Mouse (Mus musculus) layer of hippocampus, adult 18-20 months (tissue): ENCODE measurements around the gene Ddx58. TPM values are rescaled to one million over a fixed set of nuclear protein-coding genes. Genes with fewer than 3 reads are reported as not detected.
A peak's percentile ranks its signal among the peaks of the same experiment; 100 is the strongest.

ENCODE experiments used
- DNase-seq, 2 experiments: peaks; one replicate each; pipeline ENCODE4 v3.0.0; 2022; ENCODE audit warnings: low spot score in 2 of 2
- total RNA-seq, 2 experiments: library from RNA; stranded (reverse); gene quantifications; 2 replicates each; pipeline ENCODE4 v1.2.3; 2021

The Ddx58 gene
- total RNA-seq, 2 experiments from 2014 or later: 3.2 to 4.2 TPM

DNA sequence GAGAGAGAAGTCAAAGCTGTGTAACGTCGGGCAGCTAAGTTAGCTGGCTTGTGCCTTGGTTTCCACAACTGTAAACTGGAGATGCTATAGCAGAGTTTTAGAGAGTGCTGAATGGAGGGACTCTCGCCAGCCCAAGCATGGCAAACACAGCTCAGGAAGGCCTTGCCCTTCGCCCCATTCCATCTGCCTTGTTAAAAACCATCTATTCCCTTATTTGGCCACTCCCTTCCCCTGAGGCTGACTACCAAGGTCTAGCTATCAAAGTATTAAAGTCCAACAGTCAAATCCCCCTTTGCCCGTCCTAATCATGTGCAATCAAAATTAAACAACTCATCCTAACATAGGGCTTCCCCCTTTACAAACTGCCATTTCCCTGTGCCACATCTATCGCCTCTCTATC lies 55.8 kb downstream of the Ddx58 start:
- DNase-seq: no peak

DNA sequence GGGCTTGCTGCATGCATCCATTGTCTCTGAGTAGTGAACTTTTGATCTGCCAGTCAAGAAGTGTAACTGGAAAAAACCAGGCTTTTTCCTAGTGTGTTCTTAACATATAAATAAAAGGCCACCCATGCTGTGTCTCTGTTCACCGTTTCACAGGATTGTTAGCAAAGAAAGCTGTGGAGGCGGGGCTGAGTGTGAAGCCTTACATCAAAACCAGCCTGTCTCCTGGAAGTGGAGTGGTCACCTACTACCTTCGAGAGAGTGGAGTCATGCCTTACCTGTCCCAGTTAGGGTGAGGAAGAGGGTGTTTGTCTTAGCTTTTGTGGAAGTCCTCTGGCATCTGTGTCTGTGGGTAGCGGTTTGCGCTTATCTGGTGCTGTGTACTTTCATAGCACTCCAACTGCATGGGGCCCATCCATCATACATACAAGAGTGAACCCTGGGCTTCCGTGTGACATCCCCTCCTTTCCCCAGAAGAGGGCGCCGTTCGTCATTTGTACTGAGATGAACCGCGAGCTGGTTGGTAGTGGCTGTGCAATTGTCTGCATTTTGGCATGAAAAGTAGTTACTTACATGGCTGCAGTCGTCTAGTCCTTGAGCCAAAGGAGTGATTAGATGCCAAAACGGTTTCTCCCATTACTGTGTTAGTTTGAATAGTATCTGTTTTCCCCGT lies 56.8 kb downstream of the Ddx58 start:
- DNase-seq: peak; percentile 44 to 82

DNA sequence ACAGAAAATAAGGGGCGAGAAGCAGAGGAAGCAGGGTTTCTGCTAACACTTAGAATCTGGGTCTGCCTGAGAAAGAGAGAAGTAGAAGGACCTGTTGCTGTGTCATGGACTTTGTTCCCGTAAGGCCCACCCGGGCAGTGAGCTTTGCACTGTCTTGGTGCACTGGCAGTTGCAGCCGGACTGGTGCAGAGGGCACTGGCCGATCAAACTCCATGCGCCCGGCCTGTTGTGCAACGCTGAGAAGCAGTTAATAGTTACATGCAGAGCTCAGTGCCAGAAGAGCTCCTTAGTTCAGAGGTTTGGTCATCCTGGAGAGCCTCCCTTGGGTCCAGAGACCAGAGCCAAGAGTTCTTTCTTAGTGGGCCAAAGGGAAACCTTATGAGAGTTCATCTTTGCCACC lies 57.9 kb downstream of the Ddx58 start:
- DNase-seq: no peak

DNA sequence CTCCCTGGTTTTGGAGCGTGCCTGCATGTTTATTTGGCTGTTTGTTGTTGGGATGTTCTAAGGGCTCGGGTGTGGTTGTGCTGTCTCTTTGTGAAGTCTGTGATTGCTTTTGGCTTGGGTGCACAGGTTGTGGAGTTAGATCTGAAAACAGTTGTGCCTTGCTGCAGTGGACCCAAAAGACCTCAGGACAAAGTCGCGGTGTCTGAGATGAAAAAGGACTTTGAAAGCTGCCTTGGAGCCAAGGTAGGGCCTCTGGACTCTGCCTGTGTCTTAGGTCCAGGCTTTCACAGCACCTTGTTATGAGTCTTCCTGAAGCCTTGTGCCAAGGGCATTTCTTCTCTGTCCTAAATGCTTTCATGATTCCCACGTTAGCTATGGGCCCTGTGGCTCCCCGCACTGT lies 59.6 kb downstream of the Ddx58 start:
- no peak for DNase-seq

DNA sequence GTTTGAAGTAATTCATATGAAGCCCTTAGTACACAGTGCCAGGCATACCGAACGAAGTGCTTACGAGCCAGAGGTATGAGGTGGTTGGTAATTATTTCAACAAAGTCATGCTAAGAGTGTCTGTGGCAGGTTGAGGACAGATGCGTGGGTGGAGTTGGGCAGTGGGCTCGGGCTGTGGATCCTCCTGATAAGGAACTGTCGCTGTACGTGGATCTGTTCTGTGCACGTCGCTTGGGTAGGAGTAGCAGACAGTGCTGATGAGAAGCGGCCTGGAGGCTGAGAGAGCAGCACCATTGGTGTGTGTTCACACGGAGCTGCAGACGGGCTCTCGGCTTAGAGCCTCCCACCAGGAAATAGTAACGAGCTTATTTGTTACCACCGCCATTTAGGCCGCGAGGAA lies 61.0 kb downstream of the Ddx58 start:
- DNase-seq: no peak

GRCm38 (mm10) chr4:40174321-40174720 lies 65.3 kb downstream of the Ddx58 start:
- DNase-seq: no peak

DNA sequence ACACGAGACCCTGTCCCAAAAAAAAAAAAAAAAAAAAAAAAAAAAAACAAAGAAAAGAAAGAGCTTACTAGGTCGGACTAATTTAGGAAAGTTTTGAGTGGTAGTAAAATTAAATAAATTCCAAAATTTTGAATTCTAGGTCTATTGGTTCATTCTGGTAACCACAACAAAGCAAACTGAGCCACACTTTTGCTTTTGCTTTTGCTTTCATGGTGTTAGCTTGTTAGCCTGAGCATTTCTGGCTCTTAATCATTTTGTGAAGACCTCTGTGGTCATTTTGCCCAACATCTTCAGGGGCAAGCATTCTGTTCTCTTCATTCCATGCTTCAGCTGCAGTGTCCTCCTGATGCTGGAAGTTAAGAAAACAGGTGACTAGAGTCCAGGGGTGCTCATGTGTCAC lies 67.3 kb downstream of the Ddx58 start:
- no peak for DNase-seq

GRCm38 (mm10) chr4:40171477-40171876 lies 68.2 kb downstream of the Ddx58 start:
- DNase-seq: no peak

GRCm38 (mm10) chr4:40163646-40164045 lies 76.0 kb downstream of the Ddx58 start:
- no peak for DNase-seq

- no peak for DNase-seq
Measured at GRCm38 (mm10) chr4:40160591-40161434, 78.8 kb downstream of the Ddx58 start.

GRCm38 (mm10) chr4:40158224-40158540 lies 81.4 kb downstream of the Ddx58 start:
- no peak for DNase-seq

DNA sequence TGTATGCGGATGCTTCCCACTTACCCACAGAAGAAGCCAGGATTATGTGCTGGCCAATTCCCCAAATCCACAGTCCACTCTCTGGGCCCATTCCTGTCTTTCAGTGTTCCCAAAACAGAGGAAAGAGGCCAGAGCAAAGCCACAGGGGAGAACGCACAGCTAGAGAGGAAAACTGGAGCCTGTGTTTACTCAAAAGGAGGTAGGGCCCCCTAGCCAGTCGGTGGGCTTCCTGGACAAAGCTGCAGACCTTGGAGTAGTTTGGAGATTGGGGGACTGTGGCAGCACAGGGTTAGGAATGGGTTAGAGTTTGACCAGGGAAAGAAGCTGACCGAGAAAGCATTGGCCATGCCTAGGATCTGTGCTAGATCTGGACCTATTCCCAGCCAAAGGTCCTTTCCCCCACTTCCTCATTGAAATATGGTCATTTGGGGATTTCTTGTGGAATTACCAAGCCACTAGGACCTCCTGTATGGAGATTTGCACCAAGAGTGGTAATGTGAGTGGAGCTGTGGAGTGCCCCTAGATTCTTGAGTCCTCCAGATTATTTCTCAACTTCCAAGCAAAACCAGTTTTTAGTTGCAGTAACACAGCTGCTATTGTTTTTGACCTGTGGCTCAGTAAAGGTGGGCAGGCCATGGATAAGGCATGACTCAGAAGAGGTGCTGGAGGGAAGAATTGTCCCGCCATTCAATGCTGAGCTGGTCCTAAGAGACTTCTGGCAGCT lies 82.0 kb downstream of the Ddx58 start:
- no peak for DNase-seq

DNA sequence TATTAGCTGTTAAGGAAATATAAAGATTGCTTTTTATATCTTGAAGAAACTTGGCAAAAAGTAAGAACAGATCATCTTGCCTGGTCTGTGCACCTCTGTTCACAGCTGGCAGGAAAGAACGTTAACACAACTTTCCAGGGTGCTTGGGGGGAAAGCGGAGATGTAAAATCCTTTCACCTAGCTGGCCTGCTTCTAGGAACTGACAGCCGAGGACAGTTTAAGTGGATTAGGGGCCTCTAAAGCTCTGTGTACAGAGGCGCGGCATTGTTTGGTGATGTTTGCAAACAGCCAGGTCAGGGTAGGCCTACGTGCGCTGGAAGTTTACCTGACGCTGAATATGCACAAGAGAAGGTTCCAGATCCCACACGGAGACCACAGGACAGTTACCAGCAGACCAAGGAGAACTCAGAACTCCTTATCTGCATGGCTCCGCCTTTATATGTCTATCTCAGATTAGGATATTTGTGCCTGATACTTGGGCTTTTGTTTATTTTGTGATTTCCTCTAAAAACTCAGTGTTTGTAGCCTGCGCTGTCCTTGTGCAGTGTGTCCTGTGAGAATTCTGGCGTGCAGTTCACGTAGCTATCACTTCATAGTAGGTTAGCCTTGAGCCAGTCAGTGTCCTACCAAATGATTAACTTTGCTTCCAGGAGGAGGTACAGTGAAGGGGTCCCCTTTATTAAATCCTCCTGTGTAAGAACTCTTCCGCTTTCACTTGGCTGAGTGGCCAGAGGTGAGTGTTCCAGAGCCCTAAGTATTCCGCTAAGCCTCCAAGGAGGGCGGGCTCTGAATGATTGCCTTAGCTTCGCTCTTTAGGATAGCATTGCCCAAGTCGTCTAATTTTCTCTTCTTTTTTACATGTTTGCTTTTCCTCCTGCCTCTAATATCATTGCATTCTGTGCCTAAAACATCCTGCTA lies 82.8 kb downstream of the Ddx58 start:
- no peak for DNase-seq

DNA sequence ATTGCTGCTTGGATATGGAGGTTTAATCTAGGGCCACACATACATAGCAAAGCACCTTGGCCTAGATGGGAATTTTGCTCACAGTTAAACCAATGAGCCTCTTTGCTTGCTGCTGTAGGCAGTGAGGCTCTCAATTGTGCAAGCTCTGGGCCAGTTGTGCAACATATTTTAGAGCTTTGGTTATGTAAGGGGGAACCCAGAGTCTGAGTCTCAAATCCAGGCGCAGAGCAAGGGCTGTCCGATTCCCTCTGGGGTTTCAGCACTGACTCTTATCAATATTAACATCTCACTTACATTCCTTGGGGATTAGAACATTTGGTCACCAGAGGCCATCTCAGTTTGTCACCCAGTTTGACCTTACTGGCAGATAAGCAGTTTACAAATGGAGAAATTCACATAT lies 83.5 kb downstream of the Ddx58 start:
- peak in 1 of 2 experiments; percentile 21 for DNase-seq

DNA sequence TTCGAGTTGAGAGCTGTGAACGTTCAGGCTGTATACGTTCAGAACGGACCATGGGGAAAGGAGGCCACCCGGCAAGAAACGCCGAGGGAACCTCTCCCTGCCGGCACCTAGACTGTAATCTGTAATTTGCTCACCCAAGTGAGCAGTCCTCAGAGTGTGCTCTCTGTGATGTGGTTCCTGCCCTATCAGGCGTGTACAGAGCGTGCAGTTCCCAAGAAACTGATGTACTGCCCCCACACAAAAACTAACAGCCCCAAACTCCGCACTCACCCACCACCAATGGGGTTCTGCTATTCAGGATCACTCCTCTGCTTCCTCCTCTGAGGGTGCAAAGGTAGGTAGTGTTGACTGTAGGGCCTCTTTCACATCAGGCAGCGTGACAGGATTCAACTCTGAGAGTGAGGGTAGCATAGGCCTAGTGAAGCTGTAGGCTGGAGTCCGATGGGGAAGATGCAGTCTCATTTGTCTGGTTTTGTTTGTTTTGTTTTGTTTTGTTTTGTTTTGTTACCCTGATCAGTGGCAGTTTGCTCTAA lies 84.1 kb downstream of the Ddx58 start:
- no peak for DNase-seq

GRCm38 (mm10) chr4:40154751-40155150 lies 84.9 kb downstream of the Ddx58 start:
- DNase-seq: no peak

Other genes with a start within 250 kb of the Ddx58 start
- 10 to 100 TPM; 23.7 to 24.5 TPM for gene Aco1, start 96.7 kb downstream of the Ddx58 start, total RNA-seq
- 10 to 100 TPM; 11.8 to 12.7 TPM for gene Smim27, start 29.8 kb upstream of the Ddx58 start, total RNA-seq
- 10 to 100 TPM; 21.6 to 21.7 TPM for gene Topors, start 30.0 kb upstream of the Ddx58 start, total RNA-seq
- gene Ndufb6, start 39.6 kb upstream of the Ddx58 start, total RNA-seq: 100 to 1,000 TPM; 168 to 175 TPM
- 1 to 10 TPM; 7.6 to 8.4 TPM for gene Tmem215, start 232.4 kb upstream of the Ddx58 start, total RNA-seq